Mouse (Mus musculus) layer of hippocampus, postnatal 14 days (tissue): ENCODE data around the gene Cd300lg. TPM values are rescaled to one million over a fixed set of nuclear protein-coding genes. Genes with fewer than 3 reads are reported as not detected.
A peak's percentile ranks its signal among the peaks of the same experiment; 100 is the strongest.

Experiments
- DNase-seq, 2 experiments: peaks; one replicate each; pipeline ENCODE4 v3.0.0; 2021 to 2022; ENCODE audit warnings: low spot score in 2 of 2, mixed read lengths in 1 of 2
- total RNA-seq, 2 experiments: library from RNA; stranded (reverse); gene quantifications; 2 replicates each; pipeline ENCODE4 v1.2.3; 2021

Cd300lg gene
- total RNA-seq, 2 experiments from 2014 or later: 0.24 to 0.32 TPM

DNA sequence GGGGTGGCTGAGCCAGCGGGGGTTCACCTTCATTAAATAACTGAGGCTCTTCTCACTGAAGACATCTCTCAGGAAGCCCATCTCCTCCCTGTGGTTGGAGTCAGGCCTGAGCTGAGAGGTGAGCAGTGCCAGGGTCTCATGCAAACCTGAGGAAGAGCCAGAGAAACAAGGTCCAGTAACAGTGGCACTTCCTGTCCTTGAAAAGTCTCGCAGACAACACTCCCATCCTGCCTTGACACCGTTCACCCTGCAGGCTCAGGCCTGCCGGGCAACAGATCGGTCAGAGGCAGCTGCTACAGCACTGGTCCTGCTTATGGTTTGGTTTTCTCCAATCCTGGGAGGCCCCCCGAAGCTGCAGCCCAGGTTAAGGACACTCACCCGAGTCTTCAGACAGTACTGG lies 16.0 kb upstream of the Cd300lg start:
- no peak for DNase-seq

DNA sequence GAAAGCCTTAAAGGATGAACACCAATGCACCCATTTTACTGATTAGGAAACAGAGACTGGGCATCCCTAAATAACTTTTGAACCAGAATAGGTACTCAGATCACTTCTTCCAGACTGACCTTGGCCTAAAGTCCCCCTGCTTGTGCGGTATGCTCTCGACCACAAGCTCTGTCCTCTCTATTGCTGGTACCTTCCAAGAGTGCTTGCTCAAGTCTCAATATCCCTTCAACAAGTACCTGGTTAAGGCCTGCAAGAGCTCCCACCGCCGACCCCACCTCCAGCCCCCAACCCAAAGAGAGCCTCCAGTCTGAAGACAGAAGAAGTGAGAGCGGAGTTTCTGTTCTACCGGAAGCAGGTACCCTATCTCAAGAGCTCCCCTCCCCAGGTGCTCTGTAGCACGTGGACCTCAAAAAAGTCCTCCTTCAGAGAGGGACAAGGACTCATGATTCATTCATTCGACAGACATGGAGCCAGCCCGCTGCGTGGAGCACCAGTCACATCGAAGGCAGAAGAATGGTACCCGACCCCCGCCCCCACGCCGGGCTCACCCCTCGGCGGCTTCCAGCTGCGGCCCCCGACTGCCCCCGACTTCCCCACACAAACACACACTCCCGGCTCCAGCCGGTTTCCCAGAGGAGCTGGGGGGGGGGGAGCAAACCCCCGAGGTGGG lies 15.2 kb upstream of the Cd300lg start:
- no peak for DNase-seq

- peak; percentile 68 to 73 for DNase-seq
Measured at GRCm38 (mm10) chr11:102026694-102027360, 14.5 kb upstream of the Cd300lg start.

DNA sequence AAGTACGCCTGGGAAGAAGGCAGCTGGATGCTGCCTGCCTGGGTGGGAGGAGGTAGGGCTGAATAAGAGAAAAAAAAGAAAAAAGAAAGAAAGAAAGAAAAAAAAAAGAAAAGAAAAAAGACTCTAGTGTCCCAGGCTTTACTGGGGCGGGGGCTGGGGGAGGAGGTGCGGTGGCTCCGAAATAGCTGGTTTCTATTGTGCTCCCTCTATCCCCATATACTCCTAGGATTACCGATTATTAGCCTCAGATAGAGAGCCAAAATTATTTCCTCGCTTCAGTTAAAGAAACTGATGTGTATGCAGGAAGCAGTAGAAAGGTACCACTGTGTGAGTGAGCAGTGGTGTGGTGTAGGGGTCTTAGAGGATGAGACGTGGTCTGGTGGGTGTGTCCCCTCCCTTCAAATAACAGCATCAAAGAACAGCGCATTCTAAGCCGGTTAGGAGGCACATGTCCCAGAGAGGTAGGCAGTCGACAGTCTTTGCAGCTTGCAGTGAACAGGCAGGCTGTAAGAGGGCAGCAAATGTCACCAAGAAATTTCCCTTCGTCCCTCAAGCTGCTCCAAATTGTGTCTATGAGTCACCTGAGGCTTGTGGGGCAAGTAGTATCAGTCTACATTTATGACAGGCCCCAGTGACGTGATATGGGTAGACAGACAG lies 13.8 kb upstream of the Cd300lg start:
- DNase-seq: no peak

- no peak for DNase-seq
Measured at GRCm38 (mm10) chr11:102028087-102028816, 13.1 kb upstream of the Cd300lg start, which contains the start of gene Mpp3. Mpp3 (minus strand) TSS chr11:102028461.

- no peak for DNase-seq
Measured at GRCm38 (mm10) chr11:102029304-102029703, 12.0 kb upstream of the Cd300lg start.

GRCm38 (mm10) chr11:102029966-102030365 lies 11.3 kb upstream of the Cd300lg start:
- no peak for DNase-seq

DNA sequence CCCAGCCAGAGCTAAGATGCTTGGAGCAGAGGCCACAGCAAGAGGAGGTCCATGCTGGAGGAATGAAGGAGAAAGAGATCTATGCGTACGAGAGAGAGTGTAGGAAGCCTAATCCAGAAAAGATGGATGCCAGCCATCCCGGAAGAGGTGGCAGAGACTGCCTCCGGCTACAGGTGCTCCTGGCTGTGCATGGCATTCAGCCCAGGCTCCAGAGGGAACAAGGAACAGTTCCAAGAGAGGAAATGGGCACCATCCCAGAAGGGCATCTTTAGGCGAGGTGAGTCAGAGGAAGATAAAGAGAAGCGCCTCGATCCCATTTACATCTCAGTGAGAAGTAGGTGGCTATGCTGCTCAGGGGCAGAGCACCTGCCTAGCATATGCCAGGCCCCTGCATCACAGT lies 10.2 kb upstream of the Cd300lg start:
- DNase-seq: no peak

- no peak for DNase-seq
Measured at GRCm38 (mm10) chr11:102033055-102033591, 8.2 kb upstream of the Cd300lg start.

DNA sequence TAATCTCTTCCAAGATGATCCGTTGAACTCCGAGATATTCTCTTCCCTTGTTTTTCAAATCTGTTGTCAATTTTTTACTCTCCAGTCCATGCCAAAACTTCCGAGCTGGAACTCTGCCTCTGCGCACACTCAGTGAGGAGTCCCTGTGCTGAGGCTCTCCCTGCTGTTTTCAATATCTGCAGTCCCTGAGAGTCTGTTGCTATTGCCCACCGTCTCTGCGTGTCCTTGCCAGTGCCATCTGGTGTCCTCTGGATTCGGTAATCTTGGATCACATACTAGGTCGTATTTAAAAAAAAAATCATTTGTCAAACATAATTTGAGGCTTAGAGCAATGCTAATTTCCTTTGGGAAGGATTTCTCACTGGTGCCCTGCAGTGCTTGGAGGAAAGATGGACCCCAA lies 6.4 kb upstream of the Cd300lg start:
- peak; percentile 59 to 79 for DNase-seq

DNA sequence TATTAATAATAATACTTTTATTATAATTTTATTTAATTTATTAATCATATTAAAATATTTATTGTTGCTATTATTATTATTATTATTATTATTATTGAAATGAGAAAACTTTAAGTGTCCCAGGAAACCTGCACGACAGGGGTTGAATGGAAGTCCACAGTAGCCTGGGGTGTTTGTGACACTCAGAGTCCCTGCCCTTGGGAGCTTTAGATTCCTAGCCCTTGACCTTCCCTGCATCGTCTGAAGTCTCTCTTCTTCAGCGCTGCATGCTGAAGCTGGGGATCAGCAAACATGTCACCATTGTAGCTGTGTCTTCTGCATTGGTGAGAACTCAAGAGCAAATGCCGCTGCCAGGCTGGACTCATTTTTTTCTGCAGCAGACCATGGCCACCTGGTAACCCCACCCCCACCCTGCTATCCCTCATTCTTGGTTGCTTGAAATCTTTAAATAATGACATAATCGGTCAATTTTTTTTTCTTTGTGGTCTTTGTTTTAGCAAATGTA lies 5.8 kb upstream of the Cd300lg start:
- no peak for DNase-seq

GRCm38 (mm10) chr11:102036336-102036735 lies 5.0 kb upstream of the Cd300lg start:
- no peak for DNase-seq

- DNase-seq: no peak
Measured at GRCm38 (mm10) chr11:102037789-102038188, 3.5 kb upstream of the Cd300lg start.

DNA sequence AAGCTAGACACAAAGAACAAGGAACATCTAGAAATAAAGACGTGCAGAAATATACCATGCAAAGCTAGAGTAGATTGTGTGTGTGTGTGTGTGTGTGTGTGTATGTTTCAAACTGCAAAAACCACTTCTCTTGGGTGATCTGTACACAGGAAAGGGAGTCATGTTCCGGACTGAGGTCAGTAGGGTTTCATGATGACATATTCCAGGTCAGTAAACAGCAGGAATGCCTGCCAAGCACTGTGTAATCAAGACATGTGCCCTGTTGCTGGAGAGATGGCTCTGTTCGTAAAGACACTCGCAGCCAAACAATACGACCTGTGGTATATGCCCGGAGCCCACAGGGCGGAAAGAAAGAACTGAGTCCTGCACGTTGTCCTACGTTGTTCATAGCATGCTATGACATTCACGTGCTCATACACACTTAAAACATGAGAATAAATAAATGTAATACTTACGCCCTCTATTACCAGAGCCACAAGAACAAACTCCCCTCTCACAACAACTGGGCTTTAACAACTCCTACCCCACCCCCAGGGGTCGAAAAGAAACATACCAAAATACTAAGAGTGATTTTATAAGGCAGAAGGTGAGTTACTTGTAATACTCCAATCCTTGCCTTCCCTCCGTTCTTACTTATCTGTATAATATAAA lies 1.7 kb upstream of the Cd300lg start:
- no peak for DNase-seq

- peak; percentile 66 to 84 for DNase-seq
Measured at GRCm38 (mm10) chr11:102040138-102040524, 1.2 kb upstream of the Cd300lg start.

- no peak for DNase-seq
Measured at GRCm38 (mm10) chr11:102040646-102041045, 663 bp upstream of the Cd300lg start.

- no peak for DNase-seq
Measured at GRCm38 (mm10) chr11:102042971-102043370, 1.7 kb downstream of the Cd300lg start.

DNA sequence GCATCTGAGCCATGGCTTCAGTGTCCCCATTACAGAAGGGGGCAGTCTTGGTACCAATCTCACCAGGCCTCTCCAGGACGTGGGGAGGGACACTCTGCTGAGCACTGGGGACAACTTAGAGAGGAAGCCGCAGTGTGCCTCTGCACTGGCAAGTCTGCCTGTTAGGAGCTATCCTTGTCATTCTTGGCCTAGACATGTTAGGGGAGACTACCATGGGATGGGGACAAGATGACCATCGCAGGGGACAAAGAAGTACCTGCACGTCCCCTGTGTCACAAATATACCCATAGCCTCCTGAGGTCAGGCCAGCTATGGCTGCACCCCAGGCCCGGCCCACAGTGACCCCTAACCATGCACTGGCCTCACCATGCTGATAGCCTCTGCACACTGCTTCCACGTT lies 2.1 kb downstream of the Cd300lg start:
- DNase-seq: no peak

GRCm38 (mm10) chr11:102044691-102045212 lies 3.4 kb downstream of the Cd300lg start:
- DNase-seq: no peak

- no peak for DNase-seq
Measured at GRCm38 (mm10) chr11:102046607-102047006, 5.3 kb downstream of the Cd300lg start.
